Mouse (Mus musculus) intestine, embryonic 16.5 days (tissue): ENCODE measurements at regions not wholly inside any gene's neighbourhood (a gene's known extent, or its start where the extent isn't known, plus 50 kb on each side); places are given as distances from the start of the nearest gene placed in this dataset.

ENCODE experiments used
- ATAC-seq: fragments of 200-750 bp; cut with Nextera tagmentation; 2 replicates; pipeline ENCODE4 v1.8.0; 2017; ENCODE audit warnings: moderate TSS enrichment, moderate library complexity
- H3K27ac ChIP-seq: fragments of 300-500 bp; sonication (generic); 2 replicates; pipeline ENCODE4 v1.5.1; 2014; ENCODE audit warnings: mild to moderate bottlenecking, low read length
- H3K27me3 ChIP-seq: fragments of 300-500 bp; sonication (generic); replicated peaks from 2 replicates; pipeline ENCODE4 v1.6.1; 2014; ENCODE audit warnings: low read length, control low read depth, mixed read lengths; ENCODE audit not compliant: control insufficient read depth, insufficient read depth
- H3K36me3 ChIP-seq: fragments of 300-500 bp; sonication (generic); 2 replicates; pipeline ENCODE4 v1.6.1; 2014; ENCODE audit warnings: low read length, control low read depth; ENCODE audit not compliant: control insufficient read depth, insufficient read depth
- H3K4me1 ChIP-seq: fragments of 300-500 bp; sonication (generic); 2 replicates; pipeline ENCODE4 v1.6.1; 2014; ENCODE audit warnings: low read length, control low read depth, mixed read lengths; ENCODE audit not compliant: control insufficient read depth, insufficient read depth
- H3K4me2 ChIP-seq: fragments of 300-500 bp; sonication (generic); 2 replicates; pipeline ENCODE4 v1.6.1; 2014; ENCODE audit warnings: low read depth, low read length, control low read depth
- H3K4me3 ChIP-seq: fragments of 300-500 bp; sonication (generic); 2 replicates; pipeline ENCODE4 v1.5.1; 2014; ENCODE audit warnings: mild to moderate bottlenecking, low read length
- H3K9ac ChIP-seq: fragments of 300-500 bp; sonication (generic); 2 replicates; pipeline ENCODE4 v1.6.1; 2014; ENCODE audit warnings: low read depth, low read length
- H3K9me3 ChIP-seq: fragments of 300-500 bp; sonication (generic); 2 replicates; pipeline ENCODE4 v1.6.1; 2016; ENCODE audit warnings: low read length, control low read depth; ENCODE audit not compliant: control insufficient read depth
- WGBS: fragments of 180-500 bp; shearing (Covaris S2); extraction: QIAGEN DNeasy Blood & Tissue Kit; methylation state at CpG from one replicate; pipeline ENCODE4 v1.1.7; 2014; 5-methylcytosine and 5-hydroxymethylcytosine counted together

GRCm38 (mm10) chr7:95460889-95461288, 710.2 kb upstream of the Tenm4 start:
- no peaks in the 10 kb centered on the region for H3K9me3 ChIP-seq
- H3K4me1 ChIP-seq: no peaks in the 10 kb centered on the region
- ATAC-seq: no peak
- no peaks in the 10 kb centered on the region for H3K27me3 ChIP-seq
- H3K36me3 ChIP-seq: no peaks in the 10 kb centered on the region
- H3K4me2 ChIP-seq: no peak overlapping the region
- H3K4me3 ChIP-seq: no peak overlapping the region
- WGBS: 75% methylated on average over 4 of the region's 4 CpGs
- H3K27ac ChIP-seq: no peak overlapping the region
- H3K9ac ChIP-seq: no peak overlapping the region

GRCm38 (mm10) chr7:95465506-95465905, 705.5 kb upstream of the Tenm4 start:
- no peak for ATAC-seq
- no peaks in the 10 kb centered on the region for H3K4me1 ChIP-seq
- H3K9me3 ChIP-seq: no peaks in the 10 kb centered on the region
- no peak overlapping the region for H3K9ac ChIP-seq
- H3K27ac ChIP-seq: no peak overlapping the region
- H3K36me3 ChIP-seq: no peaks in the 10 kb centered on the region
- no peaks in the 10 kb centered on the region for H3K27me3 ChIP-seq
- no peak overlapping the region for H3K4me3 ChIP-seq
- no peak overlapping the region for H3K4me2 ChIP-seq
- WGBS: 82% methylated on average over 4 of the region's 4 CpGs

- no peak overlapping the region for H3K9ac ChIP-seq
- H3K9me3 ChIP-seq: no peaks in the 10 kb centered on the region
- H3K27me3 ChIP-seq: no peaks in the 10 kb centered on the region
- no peak overlapping the region for H3K4me3 ChIP-seq
- H3K4me2 ChIP-seq: no peak overlapping the region
- 26% methylated on average over 3 of the region's 3 CpGs for WGBS
- no peak overlapping the region for H3K27ac ChIP-seq
- no peak for ATAC-seq
- H3K36me3 ChIP-seq: no peaks in the 10 kb centered on the region
- no peaks in the 10 kb centered on the region for H3K4me1 ChIP-seq
These were observed 704.0 kb upstream of the Tenm4 start for GRCm38 (mm10) chr7:95467028-95467427.

- Histone ChIP-seq H3K27ac (no peak overlapping the region), H3K36me3 (no peaks in the 10 kb centered on the region), H3K27me3 (no peaks in the 10 kb centered on the region), H3K4me2 (no peak overlapping the region), H3K9me3 (no peaks in the 10 kb centered on the region), H3K4me3 (no peak overlapping the region), H3K4me1 (no peaks in the 10 kb centered on the region), H3K9ac (no peak overlapping the region)
- no peak for ATAC-seq
- WGBS: 72% methylated on average over 4 of the region's 4 CpGs
These were observed 697.2 kb upstream of the Tenm4 start for GRCm38 (mm10) chr7:95473892-95474291.

GRCm38 (mm10) chr7:95480121-95480726, 690.8 kb upstream of the Tenm4 start:
- Histone ChIP-seq H3K36me3 (no peaks in the 10 kb centered on the region), H3K4me1 (no peaks in the 10 kb centered on the region), H3K27me3 (no peaks in the 10 kb centered on the region), H3K27ac (no peak overlapping the region), H3K9ac (no peak overlapping the region), H3K9me3 (no peaks in the 10 kb centered on the region), H3K4me2 (no peak overlapping the region), H3K4me3 (no peak overlapping the region)
- ATAC-seq: no peak
- whole genome bisulfite sequencing: 60% methylated on average over 5 of the region's 5 CpGs

- Histone ChIP-seq H3K9me3 (no peaks in the 10 kb centered on the region), H3K4me2 (no peak overlapping the region), H3K27me3 (no peaks in the 10 kb centered on the region), H3K27ac (no peak overlapping the region), H3K4me3 (no peak overlapping the region), H3K36me3 (no peaks in the 10 kb centered on the region), H3K4me1 (no peaks in the 10 kb centered on the region), H3K9ac (no peak overlapping the region)
- WGBS: 10% methylated on average over 4 of the region's 4 CpGs
- ATAC-seq: 0 out of 2 replicates have a peak, but pooled peaks have one; percentile 46
These were observed 681.4 kb upstream of the Tenm4 start for GRCm38 (mm10) chr7:95489666-95490065.

GRCm38 (mm10) chr7:95494793-95495192, 676.3 kb upstream of the Tenm4 start:
- Histone ChIP-seq H3K27ac (no peak overlapping the region), H3K36me3 (no peaks in the 10 kb centered on the region), H3K9ac (no peak overlapping the region), H3K4me1 (no peaks in the 10 kb centered on the region), H3K27me3 (no peaks in the 10 kb centered on the region), H3K4me2 (no peak overlapping the region), H3K9me3 (no peaks in the 10 kb centered on the region), H3K4me3 (no peak overlapping the region)
- ATAC-seq: no peak
- 68% methylated on average over 1 of the region's 1 CpGs for WGBS

GRCm38 (mm10) chr7:95502959-95503358, 668.1 kb upstream of the Tenm4 start:
- no peaks in the 10 kb centered on the region for H3K27me3 ChIP-seq
- no peaks in the 10 kb centered on the region for H3K4me1 ChIP-seq
- no peak overlapping the region for H3K4me2 ChIP-seq
- H3K9me3 ChIP-seq: no peaks in the 10 kb centered on the region
- no peak overlapping the region for H3K4me3 ChIP-seq
- H3K9ac ChIP-seq: no peak overlapping the region
- no peaks in the 10 kb centered on the region for H3K36me3 ChIP-seq
- WGBS: 27% methylated on average over 6 of the region's 6 CpGs
- ATAC-seq: no peak
- no peak overlapping the region for H3K27ac ChIP-seq

- no peak overlapping the region for H3K27ac ChIP-seq
- no peak overlapping the region for H3K4me3 ChIP-seq
- H3K36me3 ChIP-seq: no peaks in the 10 kb centered on the region
- H3K9ac ChIP-seq: no peak overlapping the region
- no peaks in the 10 kb centered on the region for H3K9me3 ChIP-seq
- no peak for ATAC-seq
- H3K4me1 ChIP-seq: no peaks in the 10 kb centered on the region
- H3K4me2 ChIP-seq: no peak overlapping the region
- H3K27me3 ChIP-seq: no peaks in the 10 kb centered on the region
- WGBS: 72% methylated on average over 3 of the region's 3 CpGs
These were observed 623.8 kb upstream of the Tenm4 start for GRCm38 (mm10) chr7:95547256-95547655.

GRCm38 (mm10) chr7:95550099-95550498, 620.9 kb upstream of the Tenm4 start:
- Histone ChIP-seq H3K27ac (no peak overlapping the region), H3K36me3 (no peaks in the 10 kb centered on the region), H3K4me1 (no peaks in the 10 kb centered on the region), H3K4me2 (no peak overlapping the region), H3K9ac (no peak overlapping the region), H3K27me3 (no peaks in the 10 kb centered on the region), H3K4me3 (no peak overlapping the region), H3K9me3 (no peaks in the 10 kb centered on the region)
- WGBS: 43% methylated on average over 3 of the region's 3 CpGs
- no peak for ATAC-seq
